Mouse (Mus musculus) central nervous system, embryonic 14 days (tissue): ENCODE measurements around the gene Uevld. TPM values are rescaled to one million over a fixed set of nuclear protein-coding genes. Genes with fewer than 3 reads are reported as not detected.

Source experiments
- polyA plus RNA-seq: library from polyadenylated mRNA; depleted of rRNA; stranded (reverse); fragments of >200 nt; gene quantifications from 2 replicates; pipeline ENCODE4 v1.2.3, GENCODE M21; 2012; rRNA removed

Uevld gene
- polyA plus RNA-seq: 7.4 and 8.3 TPM in 2 replicates

DNA sequence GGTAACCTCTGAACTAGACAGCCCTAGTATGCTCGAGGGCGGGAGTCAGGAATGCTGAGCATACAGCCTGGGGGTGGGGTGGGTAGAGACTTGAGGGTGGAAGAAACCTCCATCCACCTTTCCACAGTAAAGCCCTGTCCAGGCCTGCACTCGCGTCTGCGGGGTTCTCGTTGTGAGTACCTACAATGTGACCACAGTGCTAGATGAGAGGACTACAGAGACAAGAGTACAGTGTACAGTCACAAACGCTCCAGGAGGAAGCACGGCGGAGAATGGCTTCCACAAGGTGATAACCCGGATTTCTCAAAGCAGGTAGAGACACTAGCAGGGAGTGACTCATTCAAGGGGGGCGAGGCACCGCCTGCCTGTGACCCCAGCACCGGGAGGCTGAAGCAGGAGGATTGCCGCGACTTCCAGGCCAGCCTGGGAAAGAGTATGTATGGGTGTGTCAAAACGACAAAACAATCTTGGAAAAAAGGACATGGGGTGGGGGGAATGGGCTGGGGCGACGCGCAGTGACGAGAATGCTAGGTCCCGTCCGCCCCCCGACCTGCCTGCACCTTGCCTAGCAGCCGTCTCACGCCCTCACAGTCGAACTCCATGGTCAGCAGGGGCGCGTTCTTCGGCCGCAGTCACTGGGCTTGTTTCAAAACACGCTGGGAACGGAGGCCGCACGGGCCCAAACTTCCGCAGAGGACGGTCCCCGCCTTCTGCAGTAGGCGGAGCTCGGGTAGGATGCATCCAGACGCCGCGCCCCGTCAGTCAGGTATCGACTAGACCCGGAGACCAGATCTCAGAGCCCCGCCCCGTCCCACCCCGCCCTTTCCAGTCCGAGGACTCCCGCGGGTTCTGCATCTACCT is at the start of gene Uevld:
Uevld (minus strand) TSS at position 697 of the 861 bp plus-strand sequence.

DNA sequence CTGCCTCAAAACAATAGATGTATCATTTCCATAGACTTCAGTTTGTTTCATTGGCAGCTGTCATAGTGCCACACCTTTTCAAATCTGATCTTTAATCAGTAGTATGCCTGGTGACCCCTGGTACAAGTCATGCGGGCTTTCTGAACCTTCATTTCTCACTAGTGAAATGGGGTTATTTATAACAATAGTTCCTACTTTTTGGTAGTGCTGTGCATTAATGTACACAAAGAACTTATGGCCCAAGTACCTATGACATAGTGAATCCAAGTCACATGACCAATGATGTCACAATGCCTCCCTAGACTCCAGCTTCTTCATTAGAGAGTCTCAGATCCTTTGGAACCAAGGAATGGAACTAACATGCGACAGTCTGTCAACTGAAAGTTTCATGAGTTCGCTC is 25.0 kb upstream of the Uevld start, which contains the start of gene Gm9999:
Gm9999 (plus strand) TSS at position 301 of the 400 bp plus-strand sequence.

DNA sequence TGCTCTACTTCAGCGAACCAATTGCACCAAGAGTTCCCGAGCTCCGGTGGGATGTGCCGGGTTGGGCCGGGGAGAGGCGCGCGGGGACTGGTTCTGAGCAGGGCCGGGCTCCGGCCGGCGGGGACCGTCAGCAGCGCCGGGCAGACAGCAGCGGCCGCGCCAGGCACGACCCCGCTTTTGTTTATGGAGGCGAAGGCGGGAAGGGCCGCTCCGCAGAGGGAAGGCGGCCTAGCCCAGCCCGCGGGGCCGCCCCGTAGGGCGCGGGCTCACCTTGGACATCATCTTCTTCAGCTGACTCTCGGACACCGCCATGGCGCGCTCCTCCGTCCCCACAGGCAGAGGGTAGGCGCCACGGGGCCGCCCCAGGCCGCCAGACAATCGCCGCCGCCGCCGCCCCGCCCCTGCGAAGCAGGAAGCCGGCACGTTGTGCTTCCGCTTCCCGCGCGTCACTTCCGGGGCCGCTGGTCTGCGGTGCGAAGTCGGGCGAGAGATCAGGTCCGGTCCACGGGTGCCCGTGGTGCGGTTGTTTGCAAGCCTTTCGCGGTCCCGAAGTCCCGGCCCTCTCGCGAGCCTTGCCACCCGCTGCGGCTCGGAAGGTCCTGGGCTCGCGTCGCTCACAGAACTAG is 38.7 kb downstream of the Uevld start, which contains the start of gene Tsg101:
Tsg101 (minus strand) TSS at position 419 of the 626 bp plus-strand sequence.

Other genes with a start within 250 kb of the Uevld start
- 15.4 TPM in 2 replicates for gene Saal1, start 247.8 kb downstream of the Uevld start, polyA plus RNA-seq
- 1.1 and 3.2 TPM in 2 replicates for gene Saa3, start 242.8 kb downstream of the Uevld start, polyA plus RNA-seq
- not detected in 2 replicates for gene Saa4, start 225.9 kb downstream of the Uevld start, polyA plus RNA-seq
- 0.14 TPM in 1 of 2 replicates, not detected in the other for gene Saa1, start 215.5 kb downstream of the Uevld start, polyA plus RNA-seq
- not detected in 2 replicates for gene Saa2, start 206.7 kb downstream of the Uevld start, polyA plus RNA-seq
- gene Hps5, start 162.5 kb downstream of the Uevld start, polyA plus RNA-seq: 29.1 and 30.8 TPM in 2 replicates
- 32.6 and 33.6 TPM in 2 replicates for gene Gtf2h1, start 162.4 kb downstream of the Uevld start, polyA plus RNA-seq
- gene Ldha, start 117.1 kb downstream of the Uevld start, polyA plus RNA-seq: 345 and 369 TPM in 2 replicates
- 0.11 and 0.14 TPM in 2 replicates for gene Ldhc, start 97.3 kb downstream of the Uevld start, polyA plus RNA-seq
- gene Tsg101, start 38.6 kb downstream of the Uevld start, polyA plus RNA-seq: 122 and 131 TPM in 2 replicates
- not detected in 2 replicates for gene Gm9999, start 25.1 kb upstream of the Uevld start, polyA plus RNA-seq
- 6.2 and 7.6 TPM in 2 replicates for gene Spty2d1, start 49.9 kb upstream of the Uevld start, polyA plus RNA-seq
- 19.1 and 19.5 TPM in 2 replicates for gene Tmem86a, start 92.1 kb upstream of the Uevld start, polyA plus RNA-seq
- gene Ptpn5, start 175.2 kb upstream of the Uevld start, polyA plus RNA-seq: 145 and 159 TPM in 2 replicates
- gene Mrgpra6, start 246.4 kb upstream of the Uevld start, polyA plus RNA-seq: not detected in 2 replicates